Mouse (Mus musculus) MEL (cell line): ENCODE measurements around the gene Zfp609. TPM values are rescaled to one million over a fixed set of nuclear protein-coding genes. Genes with fewer than 3 reads are reported as not detected.

Experiments
- DNase-seq: peaks from one replicate; pipeline ENCODE4 v3.0.0; 2011; ENCODE audit warnings: low read depth, low spot score
- H3K27ac ChIP-seq: 2 replicates; pipeline ENCODE4 v1.5.1; 2012; ENCODE audit warnings: low read depth, mild to moderate bottlenecking, control low read depth, low read length, moderate library complexity; ENCODE audit not compliant: control insufficient read depth
- H3K27me3 ChIP-seq, 2 experiments: fragments of 150-350 bp in 1 of 2; sonication (generic) in 1 of 2; 2 replicates each; pipeline ENCODE4 v1.6.1; 2012; ENCODE audit warnings: low read length in 2 of 2, mild to moderate bottlenecking in 2 of 2, improper control_type of control experiment in 1 of 2, moderate library complexity in 1 of 2; ENCODE audit not compliant: insufficient read depth in 2 of 2, control insufficient read depth in 1 of 2
- H3K36me3 ChIP-seq, 2 experiments: 2 replicates each; pipeline ENCODE4 v1.6.1; 2012 to 2014; ENCODE audit warnings: low read length in 2 of 2, improper control_type of control experiment in 1 of 2, inconsistent platforms in 1 of 2, mild to moderate bottlenecking in 1 of 2; ENCODE audit not compliant: insufficient read depth in 2 of 2, control insufficient read depth in 1 of 2
- H3K4me1 ChIP-seq, 2 experiments: fragments of 150-350 bp in 1 of 2; sonication (generic) in 1 of 2; 2 replicates each; pipeline ENCODE4 v1.6.1; 2012; ENCODE audit warnings: low read length in 2 of 2, improper control_type of control experiment in 1 of 2, mild to moderate bottlenecking in 1 of 2; ENCODE audit not compliant: insufficient read depth in 2 of 2, control insufficient read depth in 1 of 2
- H3K4me3 ChIP-seq, 2 experiments: fragments of 150-350 bp in 1 of 2; sonication (generic) in 1 of 2; 2 replicates each; pipeline ENCODE4 v1.5.1; 2012; ENCODE audit warnings: low read depth in 2 of 2, low read length in 2 of 2, mild to moderate bottlenecking in 2 of 2, moderate library complexity in 2 of 2, control low read depth in 1 of 2, improper control_type of control experiment in 1 of 2; ENCODE audit not compliant: control insufficient read depth in 1 of 2, insufficient read depth in 1 of 2
- H3K79me2 ChIP-seq: 2 replicates; pipeline ENCODE4 v1.6.1; 2012; ENCODE audit warnings: mild to moderate bottlenecking, low read length, moderate library complexity; ENCODE audit not compliant: control insufficient read depth, poor library complexity, insufficient read depth
- H3K9ac ChIP-seq: 2 replicates; pipeline ENCODE4 v1.6.1; 2012; ENCODE audit warnings: low read depth, mild to moderate bottlenecking, control low read depth, low read length, moderate library complexity; ENCODE audit not compliant: control insufficient read depth, poor library complexity, severe bottlenecking
- H3K9me3 ChIP-seq: fragments of 150-350 bp; sonication (generic); replicated peaks from 2 replicates; pipeline ENCODE4 v1.6.1; 2012; ENCODE audit warnings: mild to moderate bottlenecking, low read length, improper control_type of control experiment, moderate library complexity; ENCODE audit not compliant: insufficient read depth
- BHLHE40 ChIP-seq: IDR thresholded peaks from 2 replicates; pipeline ENCODE4 v1.6.1; 2012; ENCODE audit warnings: low read depth, mild to moderate bottlenecking, inconsistent platforms, low read length, improper control_type of control experiment, borderline replicate concordance
- CTCF ChIP-seq, 3 experiments: IDR thresholded peaks in 2 of 3; conservative IDR thresholded peaks in 1 of 3; 2 replicates each; pipeline ENCODE4 v1.5.1; 2011 to 2012; ENCODE audit warnings: low read length in 3 of 3, low read depth in 2 of 3, mild to moderate bottlenecking in 2 of 3, improper control_type of control experiment in 1 of 3, inconsistent platforms in 1 of 3, mixed read lengths in 1 of 3, moderate library complexity in 1 of 3; ENCODE audit not compliant: control insufficient read depth in 1 of 3, insufficient read depth in 1 of 3, poor library complexity in 1 of 3, severe bottlenecking in 1 of 3
- ELF1 ChIP-seq: IDR thresholded peaks from 2 replicates; pipeline ENCODE4 v1.6.1; 2014; ENCODE audit warnings: low read depth, mild to moderate bottlenecking, inconsistent platforms, low read length, improper control_type of control experiment, moderate library complexity
- ETS1 ChIP-seq: IDR thresholded peaks from 2 replicates; pipeline ENCODE4 v1.6.1; 2012; ENCODE audit warnings: low read depth, mild to moderate bottlenecking, inconsistent platforms, low read length, improper control_type of control experiment, moderate library complexity
- HCFC1 ChIP-seq: IDR thresholded peaks from 2 replicates; pipeline ENCODE4 v1.6.1; 2012; ENCODE audit warnings: low read depth, mild to moderate bottlenecking, inconsistent platforms, low read length, improper control_type of control experiment, moderate library complexity
- JUND ChIP-seq: IDR thresholded peaks from 2 replicates; pipeline ENCODE4 v1.6.1; 2011; ENCODE audit warnings: low read depth, mild to moderate bottlenecking, improper control_type of control experiment, low read length
- KAT2A ChIP-seq: conservative IDR thresholded peaks from 2 replicates; pipeline ENCODE4 v1.6.1; 2012; ENCODE audit warnings: low read depth, low read length, improper control_type of control experiment, inconsistent platforms
- MEF2A ChIP-seq: IDR thresholded peaks from 2 replicates; pipeline ENCODE4 v1.6.1; 2014; ENCODE audit warnings: low read depth, mild to moderate bottlenecking, inconsistent platforms, low read length, improper control_type of control experiment; ENCODE audit not compliant: poor library complexity, insufficient replicate concordance, severe bottlenecking; ENCODE audit errors: extremely low read depth
- MXI1 ChIP-seq: IDR thresholded peaks from 2 replicates; pipeline ENCODE4 v1.6.1; 2011; ENCODE audit warnings: mild to moderate bottlenecking, low read depth, low read length, improper control_type of control experiment
- MYB ChIP-seq: IDR thresholded peaks from 2 replicates; pipeline ENCODE4 v1.6.1; 2011; ENCODE audit warnings: mild to moderate bottlenecking, low read depth, low read length, improper control_type of control experiment
- MYC ChIP-seq: IDR thresholded peaks from 2 replicates; pipeline ENCODE4 v1.6.1; 2011; ENCODE audit warnings: low read depth, mild to moderate bottlenecking, low read length, improper control_type of control experiment, moderate library complexity
- NELFE ChIP-seq: IDR thresholded peaks from 2 replicates; pipeline ENCODE4 v1.6.1; 2011; ENCODE audit warnings: low read depth, low read length, improper control_type of control experiment
- NRF1 ChIP-seq: IDR thresholded peaks from 2 replicates; pipeline ENCODE4 v1.6.1; 2014; ENCODE audit warnings: low read depth, mild to moderate bottlenecking, inconsistent platforms, low read length, improper control_type of control experiment, moderate library complexity; ENCODE audit not compliant: poor library complexity, insufficient read depth, severe bottlenecking
- POLR2AphosphoS2 ChIP-seq: IDR thresholded peaks from 2 replicates; pipeline ENCODE4 v1.6.1; 2011; ENCODE audit warnings: low read length, improper control_type of control experiment
- RAD21 ChIP-seq: IDR thresholded peaks from 2 replicates; pipeline ENCODE4 v1.6.1; 2011; ENCODE audit warnings: mild to moderate bottlenecking, low read depth, low read length, improper control_type of control experiment
- RCOR1 ChIP-seq: IDR thresholded peaks from 2 replicates; pipeline ENCODE4 v1.6.1; 2012; ENCODE audit warnings: low read depth, mild to moderate bottlenecking, inconsistent platforms, low read length, improper control_type of control experiment
- SIN3A ChIP-seq: IDR thresholded peaks from 2 replicates; pipeline ENCODE4 v1.6.1; 2012; ENCODE audit warnings: low read length, improper control_type of control experiment, inconsistent platforms
- TAL1 ChIP-seq: IDR thresholded peaks from 2 replicates; pipeline ENCODE4 v1.6.1; 2012; ENCODE audit warnings: mild to moderate bottlenecking, inconsistent platforms, low read length, moderate library complexity, mixed read lengths
- TCF12 ChIP-seq: IDR thresholded peaks from 2 replicates; pipeline ENCODE4 v1.6.1; 2014; ENCODE audit warnings: low read depth, mild to moderate bottlenecking, inconsistent platforms, low read length, improper control_type of control experiment, moderate library complexity
- USF2 ChIP-seq, 2 experiments: IDR thresholded peaks; 2 replicates each; pipeline ENCODE4 v1.6.1; 2011 to 2012; ENCODE audit warnings: improper control_type of control experiment in 2 of 2, low read length in 2 of 2, borderline replicate concordance in 1 of 2, inconsistent platforms in 1 of 2, low read depth in 1 of 2, mild to moderate bottlenecking in 1 of 2; ENCODE audit not compliant: insufficient read depth in 1 of 2
- ZC3H11A ChIP-seq: IDR thresholded peaks from 2 replicates; pipeline ENCODE4 v1.6.1; 2012; ENCODE audit warnings: low read depth, mild to moderate bottlenecking, inconsistent platforms, low read length, improper control_type of control experiment
- ZNF384 ChIP-seq: IDR thresholded peaks from 2 replicates; pipeline ENCODE4 v1.6.1; 2012; ENCODE audit warnings: low read depth, mild to moderate bottlenecking, inconsistent platforms, low read length, improper control_type of control experiment
- polyA plus RNA-seq, 2 experiments: library from polyadenylated mRNA; stranded (reverse) in 1 of 2; unstranded in 1 of 2; fragments of >175 nt in 1 of 2; fragments of >200 nt in 1 of 2; gene quantifications; 2 replicates each; pipeline versions ENCODE4 v1.2.1 to v1.2.4; 2012; ENCODE audit warnings: low replicate concordance in 2 of 2, low read depth in 1 of 2; ENCODE audit not compliant: insufficient read length in 2 of 2, insufficient read depth in 1 of 2, missing spikeins in 1 of 2
- total RNA-seq: library from RNA; depleted of rRNA; stranded (reverse); fragments of 300-350 nt; gene quantifications from 2 replicates; pipeline ENCODE4 v1.2.3, GENCODE M21; 2012

Gene Zfp609
- total and polyA plus RNA-seq, 3 experiments, result 2.9 to 26.5 TPM; not detected in 1

- Histone ChIP-seq H3K4me1 (peaks cover 8 to 9% of the 10 kb centered on the region in 2 experiments), H3K9me3 (no peaks in the 10 kb centered on the region)
- TF ChIP-seq JUND (no peak), ZC3H11A (no peak), RCOR1 (no peak), RAD21 (no peak), MEF2A (no peak), MXI1 (no peak), HCFC1 (no peak), BHLHE40 (no peak), NRF1 (no peak), POLR2AphosphoS2 (no peak), USF2 (IDR thresholded peaks at IDR 0.05; ENCODE audit: borderline replicate concordance in 1 of 2, insufficient read depth in 1 of 2, low read depth in 1 of 2, low read length in 2 of 2) (no peak), ELF1 (no peak), NELFE (no peak), ZNF384 (no peak), KAT2A (no peak)
- TF ChIP-seq, all 39 proteins: peak for 0
- Histone ChIP-seq H3K79me2 (no peaks in the 10 kb centered on the region), H3K27me3 (no peaks in the 10 kb centered on the region), H3K27ac (no peak overlapping the region), H3K4me3 (no peak overlapping the region), H3K36me3 (peaks cover 0 to 18% of the 10 kb centered on the region in 2 experiments; a peak in 3 of 4 replicates), H3K9ac (no peak overlapping the region)
- no peak for DNase-seq
Measured at GRCm38 (mm10) chr9:65834628-65835354, 7.4 kb upstream of the Zfp609 start.

- no peak for TF ChIP-seq TAL1
- TF ChIP-seq MXI1, result no peak
- TF ChIP-seq KAT2A, result no peak
- TF ChIP-seq MYC, result no peak
- no peak for TF ChIP-seq ZNF384
- TF ChIP-seq RCOR1, result no peak
- TF ChIP-seq ZC3H11A, result no peak
- TF ChIP-seq NELFE, result no peak
- TF ChIP-seq CTCF (IDR thresholded peaks at IDR 0.05 in 2 of 3, conservative IDR thresholded peaks at IDR 0.05 in 1 of 3; ENCODE audit: control insufficient read depth in 1 of 3, insufficient read depth in 1 of 3, low read depth in 2 of 3, low read length in 3 of 3, poor library complexity in 1 of 3, severe bottlenecking in 1 of 3), result no peak
- TF ChIP-seq TCF12, result no peak
- no peak for TF ChIP-seq BHLHE40
- no peak for TF ChIP-seq ETS1
- TF ChIP-seq MYB, result no peak
- no peak for TF ChIP-seq SIN3A
- no peak for TF ChIP-seq POLR2AphosphoS2
- TF ChIP-seq, all 39 proteins: peak for 0
- Histone ChIP-seq H3K4me1 (peaks cover 10% of the 10 kb centered on the region in 2 experiments), H3K9ac (no peak overlapping the region), H3K4me3 (no peak overlapping the region), H3K27me3 (no peaks in the 10 kb centered on the region), H3K27ac (no peak overlapping the region), H3K36me3 (peaks cover 0 to 26% of the 10 kb centered on the region in 2 experiments; a peak in 3 of 4 replicates), H3K79me2 (no peaks in the 10 kb centered on the region), H3K9me3 (no peaks in the 10 kb centered on the region)
- DNase-seq, result no peak
Measured at GRCm38 (mm10) chr9:65833640-65834039, 6.3 kb upstream of the Zfp609 start.
